Mouse (Mus musculus) bone marrow, adult 2 months (tissue): ENCODE measurements at regions not wholly inside any gene's neighbourhood (a gene's known extent, or its start where the extent isn't known, plus 50 kb on each side); places are given as distances from the start of the nearest gene placed in this dataset.

Experiments
- CTCF ChIP-seq: fragments of 200-500 bp; IDR thresholded peaks from 2 replicates; pipeline ENCODE4 v1.5.1; 2011; ENCODE audit warnings: low read length, control low read depth; ENCODE audit not compliant: control insufficient read depth, insufficient read depth
- POLR2A ChIP-seq: fragments of 200-500 bp; IDR thresholded peaks from 2 replicates; pipeline ENCODE4 v1.6.1; 2011; ENCODE audit warnings: low read depth, mild to moderate bottlenecking, control low read depth, low read length, borderline replicate concordance; ENCODE audit not compliant: control insufficient read depth

GRCm38 (mm10) chr12:25243901-25244300 lies 147.0 kb upstream of the Id2 start:
- TF ChIP-seq CTCF, result no peak
- TF ChIP-seq POLR2A, result no peak
